Mouse (Mus musculus): ENCODE results near the gene Guca1b. TPM values are rescaled to one million over a fixed set of nuclear protein-coding genes. Genes with fewer than 3 reads are reported as not detected.

Gene Guca1b
- polyA plus RNA-seq (2015; fragmentation: Nextera tagmentation; extraction: Ambion mirVana), result 0.20 and 0.36 TPM in 2 replicates

GRCm38 (mm10) chr17:47385145-47385544, at the start of gene Guca1b:
TSS of gene Guca1b (plus strand) at chr17:47385393.
- Histone ChIP-seq H3K27ac (no peak within 1 kb of the TSS), H3K4me2 (no peak within 1 kb of the TSS), H3K36me3 (ENCODE audit: poor library complexity, severe bottlenecking) (peaks cover 2% of the 10 kb centered on the region; the same call in 1 of the 2 replicates), H3K4me1 (0 out of 2 replicates have a peak, but pooled peaks cover 3% of the 10 kb centered on the region), H3K27me3 (no peaks in the 10 kb centered on the region), H3K4me3 (no peak within 1 kb of the TSS), H3K9me3 (replicated peaks) (no peaks in the 10 kb centered on the region), H3K9ac (no peak within 1 kb of the TSS)
- 29% methylated on average over 10 of the region's 10 CpGs for WGBS
- no peak for ATAC-seq

- Histone ChIP-seq H3K9ac (no peak overlapping the region), H3K4me3 (no peak overlapping the region), H3K27me3 (no peaks in the 10 kb centered on the region), H3K4me1 (no peaks in the 10 kb centered on the region), H3K27ac (no peak overlapping the region), H3K9me3 (replicated peaks) (peaks cover 13% of the 10 kb centered on the region), H3K4me2 (no peak overlapping the region), H3K36me3 (ENCODE audit: poor library complexity, severe bottlenecking) (peaks cover 94% of the 10 kb centered on the region)
- 88% methylated on average over 2 of the region's 2 CpGs for WGBS
- no peak for ATAC-seq
Observed at GRCm38 (mm10) chr17:47343121-47343520, 42.1 kb upstream of the Guca1b start.

GRCm38 (mm10) chr17:47349721-47350319, 35.4 kb upstream of the Guca1b start:
- ATAC-seq, result no peak
- peaks cover 31% of the 10 kb centered on the region for H3K9me3 ChIP-seq (replicated peaks)

GRCm38 (mm10) chr17:47359964-47360363, 25.2 kb upstream of the Guca1b start:
- H3K36me3 ChIP-seq (ENCODE audit: poor library complexity, severe bottlenecking), result peaks cover 51% of the 10 kb centered on the region
- WGBS, result 27% methylated on average over 6 of the region's 6 CpGs

More at GRCm38 (mm10) chr17:47349721-47350319, 35.4 kb upstream of the Guca1b start:
- no peaks in the 10 kb centered on the region for H3K4me1 ChIP-seq
- no peak overlapping the region for H3K4me3 ChIP-seq
- no peak overlapping the region for H3K9ac ChIP-seq
- no peak overlapping the region for H3K27ac ChIP-seq
- H3K27me3 ChIP-seq, result no peaks in the 10 kb centered on the region
- H3K36me3 ChIP-seq (ENCODE audit: poor library complexity, severe bottlenecking), result peaks cover 100% of the 10 kb centered on the region
- no peak overlapping the region for H3K4me2 ChIP-seq
- WGBS, result 77% methylated on average over 3 of the region's 3 CpGs

GRCm38 (mm10) chr17:47361343-47361742, 23.9 kb upstream of the Guca1b start:
- 86% methylated on average over 11 of the region's 11 CpGs for WGBS

More at GRCm38 (mm10) chr17:47359964-47360363, 25.2 kb upstream of the Guca1b start:
- H3K9ac ChIP-seq, result no peak overlapping the region
- H3K27me3 ChIP-seq, result peaks cover under 1% of the 10 kb centered on the region; the same call in 1 of the 2 replicates
- no peak overlapping the region for H3K4me2 ChIP-seq
- no peak overlapping the region for H3K4me3 ChIP-seq
- H3K9me3 ChIP-seq (replicated peaks), result no peaks in the 10 kb centered on the region
- ATAC-seq, result no peak
- no peak overlapping the region for H3K27ac ChIP-seq
- no peaks in the 10 kb centered on the region for H3K4me1 ChIP-seq

GRCm38 (mm10) chr17:47368401-47369086, 16.6 kb upstream of the Guca1b start, which contains the start of gene Mrps10:
TSS of gene Mrps10 (plus strand) at chr17:47368887.
- peak; percentile 96 for ATAC-seq
- peak within 1 kb of the TSS; percentile 88 for H3K4me2 ChIP-seq
- WGBS, result 4% methylated on average over 35 of the region's 35 CpGs
- H3K9ac ChIP-seq, result peak within 1 kb of the TSS; percentile 74
- peaks cover 13% of the 10 kb centered on the region for H3K36me3 ChIP-seq (ENCODE audit: poor library complexity, severe bottlenecking)
- H3K27ac ChIP-seq, result peak within 1 kb of the TSS; percentile 69
- H3K9me3 ChIP-seq (replicated peaks), result no peaks in the 10 kb centered on the region
- peaks cover 7% of the 10 kb centered on the region for H3K4me1 ChIP-seq
- H3K27me3 ChIP-seq, result peaks cover 29% of the 10 kb centered on the region
- peak within 1 kb of the TSS; percentile 77 for H3K4me3 ChIP-seq

More at GRCm38 (mm10) chr17:47361343-47361742, 23.9 kb upstream of the Guca1b start:
- Histone ChIP-seq H3K9ac (no peak overlapping the region), H3K27me3 (peaks cover 14% of the 10 kb centered on the region), H3K4me3 (no peak overlapping the region), H3K27ac (no peak overlapping the region), H3K4me2 (no peak overlapping the region), H3K9me3 (replicated peaks) (no peaks in the 10 kb centered on the region), H3K4me1 (no peaks in the 10 kb centered on the region), H3K36me3 (ENCODE audit: poor library complexity, severe bottlenecking) (peaks cover 37% of the 10 kb centered on the region)
- no peak for ATAC-seq

GRCm38 (mm10) chr17:47369087-47369443, 16.1 kb upstream of the Guca1b start:
- H3K9ac ChIP-seq, result peak overlapping the region; percentile 74
- peaks cover 7% of the 10 kb centered on the region for H3K4me1 ChIP-seq
- H3K27ac ChIP-seq, result peak overlapping the region; percentile 69
- no peaks in the 10 kb centered on the region for H3K9me3 ChIP-seq (replicated peaks)
- under 1% methylated on average over 20 of the region's 20 CpGs for WGBS
- peaks cover 17% of the 10 kb centered on the region for H3K36me3 ChIP-seq (ENCODE audit: poor library complexity, severe bottlenecking)
- peak overlapping the region; percentile 88 for H3K4me2 ChIP-seq
- peak; percentile 75 for ATAC-seq
- peak overlapping the region; percentile 77 for H3K4me3 ChIP-seq
- peaks cover 29% of the 10 kb centered on the region for H3K27me3 ChIP-seq

- H3K36me3 ChIP-seq (ENCODE audit: poor library complexity, severe bottlenecking), result peaks cover 39% of the 10 kb centered on the region
- H3K4me1 ChIP-seq, result peaks cover 7% of the 10 kb centered on the region
- no peaks in the 10 kb centered on the region for H3K9me3 ChIP-seq (replicated peaks)
- peak; percentile 52; the same call in 1 of the 2 replicates for ATAC-seq
- no peak overlapping the region for H3K27ac ChIP-seq
- H3K4me3 ChIP-seq, result no peak overlapping the region
- H3K27me3 ChIP-seq, result peaks cover 15% of the 10 kb centered on the region
- 6% methylated on average over 4 of the region's 4 CpGs for WGBS
- H3K4me2 ChIP-seq, result no peak overlapping the region
- no peak overlapping the region for H3K9ac ChIP-seq
Observed at GRCm38 (mm10) chr17:47371451-47371850, 13.7 kb upstream of the Guca1b start.

- Histone ChIP-seq H3K4me3 (no peak overlapping the region), H3K4me1 (peaks cover 7% of the 10 kb centered on the region), H3K9me3 (replicated peaks) (no peaks in the 10 kb centered on the region), H3K4me2 (no peak overlapping the region), H3K27ac (no peak overlapping the region), H3K27me3 (no peaks in the 10 kb centered on the region), H3K9ac (no peak overlapping the region), H3K36me3 (ENCODE audit: poor library complexity, severe bottlenecking) (peaks cover 63% of the 10 kb centered on the region)
- 91% methylated on average over 6 of the region's 6 CpGs for WGBS
- no peak for ATAC-seq
Observed at GRCm38 (mm10) chr17:47373991-47374390, 11.2 kb upstream of the Guca1b start.

GRCm38 (mm10) chr17:47376779-47377280, 8.4 kb upstream of the Guca1b start:
- no peaks in the 10 kb centered on the region for H3K27me3 ChIP-seq
- no peak overlapping the region for H3K27ac ChIP-seq
- H3K36me3 ChIP-seq (ENCODE audit: poor library complexity, severe bottlenecking), result peaks cover 76% of the 10 kb centered on the region
- 86% methylated on average over 6 of the region's 6 CpGs for WGBS
- 0 out of 2 replicates have a peak, but pooled peaks cover 2% of the 10 kb centered on the region for H3K4me1 ChIP-seq
- no peaks in the 10 kb centered on the region for H3K9me3 ChIP-seq (replicated peaks)
- no peak for ATAC-seq
- H3K4me3 ChIP-seq, result no peak overlapping the region
- no peak overlapping the region for H3K9ac ChIP-seq
- H3K4me2 ChIP-seq, result no peak overlapping the region

GRCm38 (mm10) chr17:47378133-47378532, 7.1 kb upstream of the Guca1b start:
- Histone ChIP-seq H3K4me1 (0 out of 2 replicates have a peak, but pooled peaks cover 3% of the 10 kb centered on the region), H3K36me3 (ENCODE audit: poor library complexity, severe bottlenecking) (peaks cover 68% of the 10 kb centered on the region), H3K9ac (no peak overlapping the region), H3K4me3 (no peak overlapping the region), H3K27me3 (no peaks in the 10 kb centered on the region), H3K27ac (no peak overlapping the region), H3K9me3 (replicated peaks) (no peaks in the 10 kb centered on the region), H3K4me2 (no peak overlapping the region)
- ATAC-seq, result no peak
- WGBS, result 80% methylated on average over 15 of the region's 15 CpGs

- ATAC-seq, result no peak
- 0 out of 2 replicates have a peak, but pooled peaks cover 3% of the 10 kb centered on the region for H3K4me1 ChIP-seq
- 33% methylated on average over 11 of the region's 11 CpGs for WGBS
- H3K9me3 ChIP-seq (replicated peaks), result no peaks in the 10 kb centered on the region
- H3K4me2 ChIP-seq, result no peak overlapping the region
- H3K9ac ChIP-seq, result no peak overlapping the region; the same call in 1 of the 2 replicates
- no peaks in the 10 kb centered on the region for H3K27me3 ChIP-seq
- peaks cover 33% of the 10 kb centered on the region for H3K36me3 ChIP-seq (ENCODE audit: poor library complexity, severe bottlenecking)
- H3K27ac ChIP-seq, result no peak overlapping the region
- H3K4me3 ChIP-seq, result no peak overlapping the region
Observed at GRCm38 (mm10) chr17:47381917-47382316, 3.3 kb upstream of the Guca1b start.

Measured in forebrain, embryonic 13.5 days (tissue).